Mouse (Mus musculus) heart, embryonic 11.5 days (tissue): ENCODE results near the gene Kdelr3. TPM values are rescaled to one million over a fixed set of nuclear protein-coding genes. Genes with fewer than 3 reads are reported as not detected.

Experiments
- ATAC-seq: fragments of 200-750 bp; cut with Nextera tagmentation; replicated peaks from 2 replicates; pipeline ENCODE4 v1.8.0; 2017; ENCODE audit warnings: moderate library complexity; ENCODE audit not compliant: insufficient number of reproducible peaks, low FRiP score, low TSS enrichment
- H3K27ac ChIP-seq: fragments of 300-500 bp; sonication (generic); 2 replicates; pipeline ENCODE4 v1.5.1; 2014; ENCODE audit warnings: mild to moderate bottlenecking, low read depth, low read length
- H3K27me3 ChIP-seq: fragments of 300-500 bp; sonication (generic); 2 replicates; pipeline ENCODE4 v1.6.1; 2014; ENCODE audit warnings: mild to moderate bottlenecking, low read length, mixed read lengths; ENCODE audit not compliant: control insufficient read depth, insufficient read depth
- H3K36me3 ChIP-seq: fragments of 300-500 bp; sonication (generic); 2 replicates; pipeline ENCODE4 v1.6.1; 2014; ENCODE audit warnings: mild to moderate bottlenecking, low read length, moderate library complexity, mixed read lengths; ENCODE audit not compliant: control insufficient read depth, insufficient read depth
- H3K4me1 ChIP-seq: fragments of 300-500 bp; sonication (generic); 2 replicates; pipeline ENCODE4 v1.6.1; 2014; ENCODE audit warnings: low read length; ENCODE audit not compliant: control insufficient read depth, insufficient read depth
- H3K4me2 ChIP-seq: fragments of 300-500 bp; sonication (generic); 2 replicates; pipeline ENCODE4 v1.6.1; 2014; ENCODE audit warnings: mild to moderate bottlenecking, moderate library complexity
- H3K4me3 ChIP-seq: fragments of 300-500 bp; sonication (generic); 2 replicates; pipeline ENCODE4 v1.5.1; 2014; ENCODE audit warnings: low read depth, low read length
- H3K9ac ChIP-seq: fragments of 300-500 bp; sonication (generic); 2 replicates; pipeline ENCODE4 v1.6.1; 2014; ENCODE audit warnings: mild to moderate bottlenecking, low read depth, low read length, moderate library complexity
- H3K9me3 ChIP-seq: fragments of 300-500 bp; sonication (generic); replicated peaks from 2 replicates; pipeline ENCODE4 v1.6.1; 2016; ENCODE audit warnings: low read length; ENCODE audit not compliant: control insufficient read depth
- WGBS: fragments of 180-500 bp; shearing (Covaris S2); extraction: QIAGEN DNeasy Blood & Tissue Kit; methylation state at CpG from one replicate; pipeline ENCODE4 v1.1.7; 2014; ENCODE audit not compliant: insufficient replicate concordance; 5-methylcytosine and 5-hydroxymethylcytosine counted together
- polyA plus RNA-seq: library from polyadenylated mRNA; unstranded; fragments of >200 nt; fragmentation: Nextera tagmentation; extraction: Ambion mirVana; gene quantifications from 2 replicates; pipeline ENCODE4 v1.2.1, GENCODE M21; 2014

The Kdelr3 gene
- polyA plus RNA-seq, 1 experiment from 2014 or later = 33.4 TPM

- Histone ChIP-seq H3K27ac (no peak overlapping the region), H3K36me3 (peaks cover 5% of the 10 kb centered on the region), H3K4me3 (no peak overlapping the region), H3K27me3 (peaks cover 21% of the 10 kb centered on the region), H3K9ac (no peak overlapping the region), H3K9me3 (no peaks in the 10 kb centered on the region), H3K4me2 (peak overlapping the region; percentile 16; the same call in 1 of the 2 replicates), H3K4me1 (no peaks in the 10 kb centered on the region; the same call in 1 of the 2 replicates)
- ATAC-seq = peak; percentile 24; the same call in 1 of the 2 replicates
- WGBS = 42% methylated on average over 16 of the region's 16 CpGs
These were observed 3.4 kb downstream of the Kdelr3 start for GRCm38 (mm10) chr15:79519400-79520220.

- 80% methylated on average over 5 of the region's 5 CpGs for WGBS
- H3K9me3 ChIP-seq = no peaks in the 10 kb centered on the region
- no peak for ATAC-seq
- H3K27me3 ChIP-seq = no peaks in the 10 kb centered on the region
- H3K4me2 ChIP-seq = no peak overlapping the region
- H3K36me3 ChIP-seq = peaks cover 25% of the 10 kb centered on the region
- H3K27ac ChIP-seq = no peak overlapping the region
- H3K4me3 ChIP-seq = no peak overlapping the region
- no peak overlapping the region for H3K9ac ChIP-seq
- H3K4me1 ChIP-seq = no peaks in the 10 kb centered on the region
These were observed 9.4 kb downstream of the Kdelr3 start for GRCm38 (mm10) chr15:79525564-79525963.

GRCm38 (mm10) chr15:79525979-79526768 lies 10.0 kb downstream of the Kdelr3 start:
- no peak overlapping the region for H3K4me2 ChIP-seq
- no peak overlapping the region for H3K27ac ChIP-seq
- no peaks in the 10 kb centered on the region for H3K27me3 ChIP-seq
- no peaks in the 10 kb centered on the region for H3K9me3 ChIP-seq
- H3K9ac ChIP-seq = no peak overlapping the region
- WGBS = 61% methylated on average over 9 of the region's 9 CpGs
- H3K4me1 ChIP-seq = no peaks in the 10 kb centered on the region
- peaks cover 27% of the 10 kb centered on the region for H3K36me3 ChIP-seq
- no peak overlapping the region for H3K4me3 ChIP-seq
- no peak for ATAC-seq

GRCm38 (mm10) chr15:79527192-79527591 lies 11.0 kb downstream of the Kdelr3 start:
- Histone ChIP-seq H3K9me3 (no peaks in the 10 kb centered on the region), H3K27ac (no peak overlapping the region), H3K36me3 (peaks cover 34% of the 10 kb centered on the region), H3K4me2 (no peak overlapping the region), H3K27me3 (no peaks in the 10 kb centered on the region), H3K4me3 (no peak overlapping the region), H3K9ac (no peak overlapping the region), H3K4me1 (no peaks in the 10 kb centered on the region)
- WGBS = 81% methylated on average over 4 of the region's 4 CpGs
- ATAC-seq = no peak

- Histone ChIP-seq H3K36me3 (peaks cover 37% of the 10 kb centered on the region), H3K27me3 (no peaks in the 10 kb centered on the region), H3K4me2 (no peak overlapping the region), H3K4me1 (no peaks in the 10 kb centered on the region), H3K9me3 (no peaks in the 10 kb centered on the region), H3K27ac (no peak overlapping the region), H3K4me3 (no peak overlapping the region), H3K9ac (no peak overlapping the region)
- no peak for ATAC-seq
- WGBS = 73% methylated on average over 5 of the region's 5 CpGs
These were observed 11.9 kb downstream of the Kdelr3 start for GRCm38 (mm10) chr15:79527991-79528639.

GRCm38 (mm10) chr15:79529935-79530334 lies 13.7 kb downstream of the Kdelr3 start:
- WGBS = 90% methylated on average over 7 of the region's 7 CpGs
- Histone ChIP-seq H3K4me2 (no peak overlapping the region), H3K27ac (no peak overlapping the region), H3K9ac (no peak overlapping the region), H3K27me3 (no peaks in the 10 kb centered on the region), H3K36me3 (peaks cover 45% of the 10 kb centered on the region), H3K4me3 (no peak overlapping the region), H3K4me1 (no peaks in the 10 kb centered on the region), H3K9me3 (no peaks in the 10 kb centered on the region)
- no peak for ATAC-seq

- 90% methylated on average over 3 of the region's 3 CpGs for WGBS
- H3K9me3 ChIP-seq = no peaks in the 10 kb centered on the region
- no peak for ATAC-seq
These were observed 17.6 kb downstream of the Kdelr3 start for GRCm38 (mm10) chr15:79533796-79534195.

GRCm38 (mm10) chr15:79543968-79544367 lies 27.8 kb downstream of the Kdelr3 start:
- no peak for ATAC-seq
- H3K4me2 ChIP-seq = peak overlapping the region; percentile 91
- 93% methylated on average over 3 of the region's 3 CpGs for WGBS

More at GRCm38 (mm10) chr15:79533796-79534195, 17.6 kb downstream of the Kdelr3 start:
- Histone ChIP-seq H3K27ac (no peak overlapping the region), H3K4me2 (no peak overlapping the region), H3K4me3 (no peak overlapping the region), H3K4me1 (no peaks in the 10 kb centered on the region), H3K27me3 (no peaks in the 10 kb centered on the region), H3K36me3 (peaks cover 64% of the 10 kb centered on the region), H3K9ac (no peak overlapping the region)

More at GRCm38 (mm10) chr15:79543968-79544367, 27.8 kb downstream of the Kdelr3 start:
- no peak overlapping the region for H3K9ac ChIP-seq
- H3K27ac ChIP-seq = no peak overlapping the region
- H3K4me3 ChIP-seq = peak overlapping the region; percentile 96; the same call in 1 of the 2 replicates
- no peaks in the 10 kb centered on the region for H3K9me3 ChIP-seq
- H3K36me3 ChIP-seq = peaks cover 40% of the 10 kb centered on the region
- no peaks in the 10 kb centered on the region for H3K27me3 ChIP-seq
- peaks cover 12% of the 10 kb centered on the region for H3K4me1 ChIP-seq
